Mouse (Mus musculus) stomach, embryonic 16.5 days (tissue): ENCODE data around the gene Gm17359. TPM values are rescaled to one million over a fixed set of nuclear protein-coding genes. Genes with fewer than 3 reads are reported as not detected.

Experiments
- ATAC-seq: fragments of 200-750 bp; cut with Nextera tagmentation; 2 replicates; pipeline ENCODE4 v1.8.0; 2017; ENCODE audit warnings: moderate number of reproducible peaks, moderate TSS enrichment; ENCODE audit not compliant: insufficient read depth, low FRiP score
- H3K27ac ChIP-seq: fragments of 300-500 bp; sonication (generic); 2 replicates; pipeline ENCODE4 v1.5.1; 2014; ENCODE audit warnings: low read length
- H3K27me3 ChIP-seq: fragments of 300-500 bp; sonication (generic); 2 replicates; pipeline ENCODE4 v1.6.1; 2014; ENCODE audit warnings: low read length, control low read depth, mixed read lengths; ENCODE audit not compliant: control insufficient read depth, insufficient read depth
- H3K36me3 ChIP-seq: fragments of 300-500 bp; sonication (generic); 2 replicates; pipeline ENCODE4 v1.6.1; 2014; ENCODE audit warnings: low read length; ENCODE audit not compliant: control insufficient read depth, insufficient read depth
- H3K4me1 ChIP-seq: fragments of 300-500 bp; sonication (generic); 2 replicates; pipeline ENCODE4 v1.6.1; 2014; ENCODE audit warnings: low read length, control low read depth, mixed read lengths; ENCODE audit not compliant: control insufficient read depth, insufficient read depth
- H3K4me2 ChIP-seq: fragments of 300-500 bp; sonication (generic); 2 replicates; pipeline ENCODE4 v1.6.1; 2014; ENCODE audit warnings: low read depth, low read length, mixed read lengths
- H3K4me3 ChIP-seq: fragments of 300-500 bp; sonication (generic); replicated peaks from 2 replicates; pipeline ENCODE4 v1.5.1; 2014; ENCODE audit warnings: mild to moderate bottlenecking, low read length
- H3K9ac ChIP-seq: fragments of 300-500 bp; sonication (generic); 2 replicates; pipeline ENCODE4 v1.6.1; 2014; ENCODE audit warnings: low read length
- H3K9me3 ChIP-seq: fragments of 300-500 bp; sonication (generic); replicated peaks from 2 replicates; pipeline ENCODE4 v1.6.1; 2016; ENCODE audit warnings: low read length, control low read depth; ENCODE audit not compliant: control insufficient read depth
- WGBS: fragments of 180-500 bp; shearing (Covaris S2); extraction: QIAGEN DNeasy Blood & Tissue Kit; methylation state at CpG from one replicate; pipeline ENCODE4 v1.1.7; 2014; 5-methylcytosine and 5-hydroxymethylcytosine counted together
- polyA plus RNA-seq: library from polyadenylated mRNA; unstranded; fragments of >200 nt; fragmentation: Nextera tagmentation; extraction: Ambion mirVana; gene quantifications from 2 replicates; pipeline ENCODE4 v1.2.1, GENCODE M21; 2015

Gene Gm17359
- polyA plus RNA-seq, 1 experiment from 2014 or later, result not detected

GRCm38 (mm10) chr3:79416944-79417680 is 80.7 kb downstream of the Gm17359 start:
- Histone ChIP-seq H3K27me3 (no peaks in the 10 kb centered on the region), H3K27ac (no peak overlapping the region), H3K4me1 (no peaks in the 10 kb centered on the region), H3K36me3 (no peaks in the 10 kb centered on the region), H3K9me3 (no peaks in the 10 kb centered on the region), H3K4me3 (no peak overlapping the region), H3K4me2 (no peak overlapping the region), H3K9ac (no peak overlapping the region)
- WGBS, result 61% methylated on average over 4 of the region's 4 CpGs
- ATAC-seq, result no peak

GRCm38 (mm10) chr3:79418921-79419320 is 82.5 kb downstream of the Gm17359 start:
- no peaks in the 10 kb centered on the region for H3K27me3 ChIP-seq
- no peak for ATAC-seq
- no peak overlapping the region for H3K4me3 ChIP-seq
- H3K9me3 ChIP-seq, result no peaks in the 10 kb centered on the region
- no peaks in the 10 kb centered on the region for H3K4me1 ChIP-seq
- H3K36me3 ChIP-seq, result no peaks in the 10 kb centered on the region
- 89% methylated on average over 14 of the region's 14 CpGs for WGBS
- H3K9ac ChIP-seq, result no peak overlapping the region
- no peak overlapping the region for H3K4me2 ChIP-seq
- no peak overlapping the region for H3K27ac ChIP-seq

- Histone ChIP-seq H3K27ac (no peak overlapping the region), H3K4me2 (no peak overlapping the region), H3K4me3 (no peak overlapping the region), H3K4me1 (no peaks in the 10 kb centered on the region), H3K9me3 (no peaks in the 10 kb centered on the region), H3K36me3 (no peaks in the 10 kb centered on the region), H3K9ac (no peak overlapping the region), H3K27me3 (no peaks in the 10 kb centered on the region)
- WGBS, result 75% methylated on average over 1 of the region's 1 CpGs
- ATAC-seq, result no peak
Observed at GRCm38 (mm10) chr3:79425441-79425840, 89.0 kb downstream of the Gm17359 start.

- Histone ChIP-seq H3K4me2 (no peak overlapping the region), H3K4me1 (no peaks in the 10 kb centered on the region), H3K9ac (no peak overlapping the region), H3K4me3 (no peak overlapping the region), H3K27me3 (no peaks in the 10 kb centered on the region), H3K9me3 (no peaks in the 10 kb centered on the region), H3K36me3 (no peaks in the 10 kb centered on the region), H3K27ac (no peak overlapping the region)
- no peak for ATAC-seq
Observed at GRCm38 (mm10) chr3:79433593-79433992, 97.1 kb downstream of the Gm17359 start.

GRCm38 (mm10) chr3:79434436-79434835 is 98.0 kb downstream of the Gm17359 start:
- ATAC-seq, result no peak
- H3K9me3 ChIP-seq, result no peaks in the 10 kb centered on the region
- WGBS, result 79% methylated on average over 9 of the region's 9 CpGs
- H3K4me2 ChIP-seq, result no peak overlapping the region
- no peaks in the 10 kb centered on the region for H3K27me3 ChIP-seq
- no peaks in the 10 kb centered on the region for H3K4me1 ChIP-seq
- H3K27ac ChIP-seq, result no peak overlapping the region
- no peaks in the 10 kb centered on the region for H3K36me3 ChIP-seq
- no peak overlapping the region for H3K4me3 ChIP-seq
- no peak overlapping the region for H3K9ac ChIP-seq

- no peaks in the 10 kb centered on the region for H3K27me3 ChIP-seq
- no peaks in the 10 kb centered on the region for H3K4me1 ChIP-seq
- ATAC-seq, result no peak
- no peaks in the 10 kb centered on the region for H3K9me3 ChIP-seq
- no peaks in the 10 kb centered on the region for H3K36me3 ChIP-seq
- no peak overlapping the region for H3K27ac ChIP-seq
- H3K4me2 ChIP-seq, result no peak overlapping the region
- H3K9ac ChIP-seq, result no peak overlapping the region
- 64% methylated on average over 5 of the region's 5 CpGs for WGBS
- H3K4me3 ChIP-seq, result no peak overlapping the region
Observed at GRCm38 (mm10) chr3:79434985-79435384, 98.5 kb downstream of the Gm17359 start.

- 84% methylated on average over 7 of the region's 7 CpGs for WGBS
- H3K9me3 ChIP-seq, result no peaks in the 10 kb centered on the region
- ATAC-seq, result no peak
Observed at GRCm38 (mm10) chr3:79436186-79436585, 99.7 kb downstream of the Gm17359 start.

GRCm38 (mm10) chr3:79438276-79438675 is 101.8 kb downstream of the Gm17359 start:
- Histone ChIP-seq H3K27me3 (no peaks in the 10 kb centered on the region), H3K9ac (no peak overlapping the region), H3K4me2 (no peak overlapping the region), H3K4me1 (0 out of 2 replicates have a peak, but pooled peaks cover 4% of the 10 kb centered on the region), H3K4me3 (no peak overlapping the region), H3K9me3 (no peaks in the 10 kb centered on the region), H3K27ac (no peak overlapping the region), H3K36me3 (no peaks in the 10 kb centered on the region)
- 98% methylated on average over 3 of the region's 3 CpGs for WGBS
- no peak for ATAC-seq

More at GRCm38 (mm10) chr3:79436186-79436585, 99.7 kb downstream of the Gm17359 start:
- Histone ChIP-seq H3K9ac (no peak overlapping the region), H3K4me2 (no peak overlapping the region), H3K36me3 (no peaks in the 10 kb centered on the region), H3K4me3 (no peak overlapping the region), H3K4me1 (0 out of 2 replicates have a peak, but pooled peaks cover 4% of the 10 kb centered on the region), H3K27ac (no peak overlapping the region), H3K27me3 (no peaks in the 10 kb centered on the region)

GRCm38 (mm10) chr3:79440976-79441491 is 104.6 kb downstream of the Gm17359 start:
- no peak overlapping the region for H3K4me3 ChIP-seq
- no peak overlapping the region for H3K9ac ChIP-seq
- 60% methylated on average over 12 of the region's 12 CpGs for WGBS
- no peak overlapping the region for H3K27ac ChIP-seq
- no peaks in the 10 kb centered on the region for H3K36me3 ChIP-seq
- no peak for ATAC-seq
- no peaks in the 10 kb centered on the region for H3K27me3 ChIP-seq
- H3K9me3 ChIP-seq, result no peaks in the 10 kb centered on the region
- no peak overlapping the region for H3K4me2 ChIP-seq
- H3K4me1 ChIP-seq, result 0 out of 2 replicates have a peak, but pooled peaks cover 4% of the 10 kb centered on the region
